In the genomic region with DNA sequence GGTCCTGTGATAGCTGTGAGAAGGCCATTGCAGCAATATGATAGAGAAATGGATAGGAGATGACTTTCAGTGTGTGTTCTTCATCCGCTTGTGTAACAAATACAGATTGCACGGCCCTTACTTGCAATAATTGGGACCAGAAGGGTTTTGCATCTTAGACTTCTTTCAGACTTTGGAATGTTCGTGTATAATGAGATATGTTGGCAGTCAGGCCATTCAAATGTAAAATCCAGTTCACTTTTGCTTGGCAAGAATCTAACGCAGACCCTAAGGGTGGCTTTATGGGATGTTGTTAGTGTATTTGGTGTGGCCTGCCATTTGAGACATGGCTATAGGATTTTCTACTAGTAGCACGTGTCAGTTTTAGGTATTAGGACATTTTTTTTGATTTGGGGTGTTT, we compare ENCODE assay signal across 18 mouse cellular contexts.
DNase-seq lines count a peak whose midpoint lies in the region; ATAC-seq and TF ChIP-seq lines count a peak whose summit lies in the region.
"Had no signal": no experiment of that assay in that cellular context is flagged by ENCODE, and none has a peak within 500 bp of the region (broad histone marks: within the 10 kb centered on the region; RNA-seq: fewer than 3 reads in every experiment).

No protein-coding gene starts in this region.

- H3K36me3 ChIP-seq in embryonic facial prominence, embryonic 13.5 days = no peaks in the 10 kb centered on the region
- H3K36me3 ChIP-seq in embryonic facial prominence, embryonic 10.5 days (replicated peaks) = no peaks in the 10 kb centered on the region
- no peaks in the 10 kb centered on the region for H3K36me3 ChIP-seq in hindbrain, postnatal 0 days (ENCODE audit: insufficient read depth, low read length)
- H3K36me3 ChIP-seq in hindbrain, embryonic 10.5 days = no peaks in the 10 kb centered on the region
- H3K36me3 ChIP-seq in embryonic facial prominence, embryonic 15.5 days = no peaks in the 10 kb centered on the region
- H3K36me3 ChIP-seq: heart, embryonic 12.5 days; hindbrain, embryonic 12.5 days had no signal

- H3K27ac ChIP-seq in embryonic facial prominence, embryonic 13.5 days = peak overlapping the region; percentile 82
- no peak overlapping the region for H3K27ac ChIP-seq in embryonic facial prominence, embryonic 10.5 days (replicated peaks)
- peak overlapping the region; percentile 26; the same call in 1 of the 2 replicates for H3K27ac ChIP-seq in hindbrain, postnatal 0 days
- H3K27ac ChIP-seq in hindbrain, embryonic 10.5 days = no peak overlapping the region
- H3K27ac ChIP-seq in embryonic facial prominence, embryonic 15.5 days (replicated peaks) = peak overlapping the region; percentile 68; the same call in 1 of the 2 replicates
- H3K27ac ChIP-seq in olfactory bulb, adult 2 months (ENCODE audit: insufficient read depth, low read depth, low read length) = peak overlapping the region; percentile 46; the same call in 1 of the 2 replicates
- H3K27ac ChIP-seq: heart, adult 2 months; hindbrain, embryonic 12.5 days had no signal

- no peaks in the 10 kb centered on the region for H3K27me3 ChIP-seq in embryonic facial prominence, embryonic 13.5 days
- H3K27me3 ChIP-seq in embryonic facial prominence, embryonic 10.5 days (replicated peaks; ENCODE audit: low read depth, poor library complexity, severe bottlenecking) = no peaks in the 10 kb centered on the region
- no peaks in the 10 kb centered on the region for H3K27me3 ChIP-seq in hindbrain, postnatal 0 days (ENCODE audit: insufficient read depth, low read length)
- H3K27me3 ChIP-seq in hindbrain, embryonic 10.5 days (ENCODE audit: insufficient read depth, poor library complexity, severe bottlenecking) = no peaks in the 10 kb centered on the region
- no peaks in the 10 kb centered on the region for H3K27me3 ChIP-seq in embryonic facial prominence, embryonic 15.5 days
- H3K27me3 ChIP-seq: heart, embryonic 12.5 days; hindbrain, embryonic 12.5 days had no signal

- DNase-seq in embryonic facial prominence, embryonic 10.5 days (ENCODE audit: low spot score) = no peak
- no peak for DNase-seq in hindbrain, postnatal 0 days (ENCODE audit: low spot score)
- DNase-seq in hindbrain, embryonic 10.5 days (ENCODE audit: low spot score) = no peak
- no peak for DNase-seq in heart, postnatal 25 days (ENCODE audit: low spot score)
- DNase-seq: adrenal gland, postnatal 14 days; B cell, adult 2 months; cerebellum, adult 18-20 months; cerebellum, postnatal 36 days; gastrocnemius, postnatal 14 days; heart, adult 2 months; heart, postnatal 36 days; kidney, adult 2 months had no signal

- TF ChIP-seq POLR2A in olfactory bulb, adult 2 months (IDR thresholded peaks at IDR 0.05; ENCODE audit: insufficient read depth, low read depth, low read length) = no peak

- H3K4me3 ChIP-seq in embryonic facial prominence, embryonic 13.5 days = no peak overlapping the region
- no peak overlapping the region for H3K4me3 ChIP-seq in embryonic facial prominence, embryonic 10.5 days
- H3K4me3 ChIP-seq in hindbrain, postnatal 0 days (ENCODE audit: low read length) = no peak overlapping the region
- no peak overlapping the region for H3K4me3 ChIP-seq in hindbrain, embryonic 10.5 days
- no peak overlapping the region for H3K4me3 ChIP-seq in embryonic facial prominence, embryonic 15.5 days (replicated peaks)
- no peak overlapping the region for H3K4me3 ChIP-seq in olfactory bulb, adult 2 months (ENCODE audit: insufficient read depth, low read depth, low read length)
- H3K4me3 ChIP-seq: heart, adult 2 months; heart, embryonic 12.5 days; hindbrain, embryonic 12.5 days had no signal

- peaks cover 52% of the 10 kb centered on the region for H3K4me1 ChIP-seq in embryonic facial prominence, embryonic 13.5 days
- peaks cover 36% of the 10 kb centered on the region for H3K4me1 ChIP-seq in embryonic facial prominence, embryonic 10.5 days
- H3K4me1 ChIP-seq in hindbrain, postnatal 0 days (ENCODE audit: insufficient read depth, low read length) = peaks cover 25% of the 10 kb centered on the region
- peaks cover 30% of the 10 kb centered on the region for H3K4me1 ChIP-seq in hindbrain, embryonic 10.5 days (replicated peaks)
- H3K4me1 ChIP-seq in embryonic facial prominence, embryonic 15.5 days = peaks cover 43% of the 10 kb centered on the region
- H3K4me1 ChIP-seq in olfactory bulb, adult 2 months (ENCODE audit: control insufficient read depth, insufficient read depth, low read length) = peaks cover 33% of the 10 kb centered on the region

- 34% methylated on average over 5 of the region's 5 CpGs for WGBS in embryonic facial prominence, embryonic 13.5 days
- WGBS in embryonic facial prominence, embryonic 10.5 days = 84% methylated on average over 5 of the region's 5 CpGs
- WGBS in hindbrain, postnatal 0 days = 73% methylated on average over 5 of the region's 5 CpGs
- WGBS in hindbrain, embryonic 10.5 days = 84% methylated on average over 5 of the region's 5 CpGs
- WGBS in embryonic facial prominence, embryonic 15.5 days = 38% methylated on average over 5 of the region's 5 CpGs
- WGBS in olfactory bulb, adult 2 months = 53% methylated on average over 5 of the region's 5 CpGs

- peak overlapping the region; percentile 23; the same call in 1 of the 2 replicates for H3K4me2 ChIP-seq in embryonic facial prominence, embryonic 13.5 days
- no peak overlapping the region for H3K4me2 ChIP-seq in hindbrain, postnatal 0 days (ENCODE audit: low read depth, low read length)
- no peak overlapping the region for H3K4me2 ChIP-seq in embryonic facial prominence, embryonic 15.5 days (replicated peaks)
- H3K4me2 ChIP-seq: hindbrain, embryonic 12.5 days had no signal

- no peak for TF ChIP-seq CTCF in hindbrain, postnatal 0 days (IDR thresholded peaks at IDR 0.05; ENCODE audit: low read depth)
- no peak for TF ChIP-seq CTCF in olfactory bulb, adult 2 months (IDR thresholded peaks at IDR 0.05; ENCODE audit: insufficient read depth, low read depth, low read length)

- ATAC-seq in embryonic facial prominence, embryonic 13.5 days (ENCODE audit: insufficient number of reproducible peaks, insufficient read depth, low FRiP score, low TSS enrichment, low read depth) = no peak
- no peak for ATAC-seq in hindbrain, postnatal 0 days
- no peak for ATAC-seq in embryonic facial prominence, embryonic 15.5 days (ENCODE audit: insufficient number of reproducible peaks, low FRiP score, low TSS enrichment, low read depth)
- ATAC-seq: hindbrain, embryonic 16.5 days had no signal

- intact Hi-C loops in heart, postnatal 25 days (cut with DNase I) = no loop called here

- H3K9me3 ChIP-seq in embryonic facial prominence, embryonic 13.5 days = no peaks in the 10 kb centered on the region
- H3K9me3 ChIP-seq in embryonic facial prominence, embryonic 10.5 days = no peaks in the 10 kb centered on the region
- no peaks in the 10 kb centered on the region for H3K9me3 ChIP-seq in hindbrain, postnatal 0 days (ENCODE audit: low read length)
- no peaks in the 10 kb centered on the region for H3K9me3 ChIP-seq in hindbrain, embryonic 10.5 days
- H3K9me3 ChIP-seq in embryonic facial prominence, embryonic 15.5 days (replicated peaks) = no peaks in the 10 kb centered on the region
- H3K9me3 ChIP-seq: heart, embryonic 12.5 days; hindbrain, embryonic 12.5 days had no signal

- no peak overlapping the region for H3K9ac ChIP-seq in embryonic facial prominence, embryonic 13.5 days
- no peak overlapping the region for H3K9ac ChIP-seq in hindbrain, postnatal 0 days (replicated peaks; ENCODE audit: low read length)
- H3K9ac ChIP-seq in embryonic facial prominence, embryonic 15.5 days = no peak overlapping the region
- H3K9ac ChIP-seq: heart, embryonic 12.5 days; hindbrain, embryonic 12.5 days had no signal

Comparison
In these comparisons a context has a peak if more than half of its experiments do, and no peak if none do; other contexts are left out.
1. H3K27ac ChIP-seq: peak in embryonic facial prominence, embryonic 13.5 days (single experiment), hindbrain, postnatal 0 days (single experiment), embryonic facial prominence, embryonic 15.5 days (single experiment) and olfactory bulb, adult 2 months (single experiment); none in embryonic facial prominence, embryonic 10.5 days (single experiment) and hindbrain, embryonic 10.5 days (single experiment).